Mouse (Mus musculus) ES-Bruce4 (cell line): Measurements from ENCODE around the gene Dysf. TPM values are rescaled to one million over a fixed set of nuclear protein-coding genes. Genes with fewer than 3 reads are reported as not detected.

ENCODE experiments used
- H3K27ac ChIP-seq: 2 replicates; pipeline ENCODE4 v1.5.1; 2012; ENCODE audit warnings: low read length, inconsistent platforms; ENCODE audit not compliant: insufficient read depth
- H3K27me3 ChIP-seq: 2 replicates; pipeline ENCODE4 v1.6.1; 2012; ENCODE audit warnings: mild to moderate bottlenecking, low read length, inconsistent platforms; ENCODE audit not compliant: control insufficient read depth, poor library complexity, insufficient read depth, severe bottlenecking
- H3K36me3 ChIP-seq: 2 replicates; pipeline ENCODE4 v1.6.1; 2012; ENCODE audit warnings: inconsistent platforms, mild to moderate bottlenecking, low read length, moderate library complexity; ENCODE audit not compliant: control insufficient read depth, poor library complexity, insufficient read depth, severe bottlenecking
- H3K4me1 ChIP-seq: one replicate; pipeline ENCODE4 v1.8.1; 2011; ENCODE audit warnings: low read length; ENCODE audit not compliant: control insufficient read depth, insufficient read depth
- H3K4me3 ChIP-seq: 2 replicates; pipeline ENCODE4 v1.5.1; 2011; ENCODE audit warnings: low read depth, mild to moderate bottlenecking, low read length
- H3K9ac ChIP-seq: 2 replicates; pipeline ENCODE4 v1.6.1; 2012; ENCODE audit warnings: low read depth, mild to moderate bottlenecking, inconsistent platforms; ENCODE audit not compliant: poor library complexity, severe bottlenecking
- H3K9me3 ChIP-seq: replicated peaks from 2 replicates; pipeline ENCODE4 v1.6.1; 2012; ENCODE audit warnings: mild to moderate bottlenecking, low read length, inconsistent platforms; ENCODE audit not compliant: control insufficient read depth, poor library complexity, insufficient read depth, severe bottlenecking
- CTCF ChIP-seq: IDR thresholded peaks from one replicate; pipeline ENCODE4 v1.8.1; 2011; ENCODE audit warnings: low read depth, low read length
- EP300 ChIP-seq: IDR thresholded peaks from 2 replicates; pipeline ENCODE4 v1.6.1; 2011; ENCODE audit warnings: low read depth, low read length; ENCODE audit not compliant: insufficient read depth
- POLR2A ChIP-seq: IDR thresholded peaks from one replicate; pipeline ENCODE4 v1.8.1; 2011; ENCODE audit warnings: low read length; ENCODE audit not compliant: insufficient read depth
- polyA plus RNA-seq: library from polyadenylated mRNA; stranded (reverse); fragments of >200 nt; gene quantifications from 2 replicates; pipeline ENCODE4 v1.2.4, GENCODE M21; 2011; ENCODE audit warnings: low read depth; ENCODE audit not compliant: missing spikeins, insufficient read depth, insufficient read length

Gene Dysf
- polyA plus RNA-seq, 1 experiment: 18.5 TPM

- no peaks in the 10 kb centered on the region for H3K4me1 ChIP-seq
- H3K4me3 ChIP-seq: no peak overlapping the region
- no peaks in the 10 kb centered on the region for H3K9me3 ChIP-seq
- H3K9ac ChIP-seq: no peak overlapping the region
- no peak for TF ChIP-seq POLR2A
- no peak for TF ChIP-seq CTCF
- no peak for TF ChIP-seq EP300
- H3K27ac ChIP-seq: no peak overlapping the region
- H3K27me3 ChIP-seq: no peaks in the 10 kb centered on the region
- H3K36me3 ChIP-seq: no peaks in the 10 kb centered on the region
Measured at GRCm38 (mm10) chr6:84213101-84213500, 204.7 kb downstream of the Dysf start.

DNA sequence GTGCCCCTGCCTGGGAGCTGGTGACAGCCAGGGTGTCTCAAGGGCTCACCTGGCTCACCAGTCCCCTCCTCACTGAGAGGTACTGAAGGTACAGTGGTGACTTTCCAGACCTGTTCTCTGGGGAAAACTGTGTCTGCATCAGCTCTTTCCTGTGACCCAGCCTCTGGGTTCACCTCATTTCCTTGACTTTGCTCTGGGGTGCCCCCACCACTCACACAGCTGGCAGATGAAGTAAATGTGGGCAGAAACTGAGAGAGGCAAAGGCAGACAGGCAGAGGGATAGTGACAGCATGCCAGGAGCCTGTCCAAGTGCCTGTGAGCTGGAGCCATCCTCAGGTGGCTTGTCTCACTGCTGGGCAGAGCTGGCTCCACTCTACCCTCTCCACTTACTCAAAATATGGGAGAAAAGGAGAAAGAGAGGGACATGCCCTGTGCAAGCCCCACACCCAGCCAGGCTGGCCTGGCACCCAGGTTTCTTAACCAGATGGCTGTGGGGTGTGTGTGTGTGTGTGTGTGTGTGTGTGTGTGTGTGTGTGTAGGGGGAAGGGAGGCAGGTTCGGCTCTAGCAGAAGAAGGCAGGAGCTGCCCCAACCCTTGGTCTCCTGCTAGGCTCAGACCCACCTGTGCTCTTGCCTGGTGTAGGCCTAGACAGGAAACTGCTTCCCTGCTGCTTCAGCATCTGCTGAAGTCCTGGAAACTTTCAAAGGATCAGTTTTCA is 209.0 kb downstream of the Dysf start:
- TF ChIP-seq CTCF (no peak), POLR2A (no peak), EP300 (no peak)
- Histone ChIP-seq H3K4me1 (no peaks in the 10 kb centered on the region), H3K4me3 (no peak overlapping the region), H3K27me3 (no peaks in the 10 kb centered on the region), H3K27ac (no peak overlapping the region), H3K9ac (no peak overlapping the region), H3K36me3 (no peaks in the 10 kb centered on the region), H3K9me3 (no peaks in the 10 kb centered on the region)

- TF ChIP-seq POLR2A (no peak), CTCF (no peak), EP300 (no peak)
- Histone ChIP-seq H3K27ac (no peak overlapping the region), H3K9me3 (no peaks in the 10 kb centered on the region), H3K4me1 (no peaks in the 10 kb centered on the region), H3K36me3 (no peaks in the 10 kb centered on the region), H3K4me3 (no peak overlapping the region), H3K27me3 (no peaks in the 10 kb centered on the region), H3K9ac (no peak overlapping the region)
Measured at GRCm38 (mm10) chr6:84219119-84219518, 210.7 kb downstream of the Dysf start.

DNA sequence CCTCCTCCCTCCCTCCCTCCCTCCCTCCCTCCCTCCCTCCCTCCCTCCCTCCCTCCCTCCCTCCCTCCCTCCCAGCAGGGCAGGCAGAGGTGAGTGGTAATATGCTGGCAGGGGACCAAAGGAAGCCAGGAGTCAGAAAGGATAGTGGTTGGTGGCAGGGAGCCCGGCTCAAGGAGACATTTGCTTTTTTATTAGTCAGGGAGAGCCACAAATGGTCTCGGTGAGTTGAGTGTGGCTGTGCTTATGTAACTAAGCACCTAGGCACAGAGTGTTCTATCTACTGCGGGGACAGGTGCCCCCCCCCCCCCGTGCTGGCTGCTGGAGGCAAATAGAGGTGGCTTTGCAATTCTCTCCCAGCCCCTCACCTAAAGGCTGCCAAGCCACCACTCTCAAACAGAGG is 216.5 kb downstream of the Dysf start:
- TF ChIP-seq CTCF: no peak
- TF ChIP-seq POLR2A: no peak
- TF ChIP-seq EP300: no peak

GRCm38 (mm10) chr6:84225587-84225986 is 217.2 kb downstream of the Dysf start:
- Histone ChIP-seq H3K36me3 (no peaks in the 10 kb centered on the region), H3K4me3 (no peak overlapping the region), H3K27ac (no peak overlapping the region), H3K27me3 (no peaks in the 10 kb centered on the region), H3K9ac (no peak overlapping the region), H3K4me1 (peaks cover 3% of the 10 kb centered on the region), H3K9me3 (no peaks in the 10 kb centered on the region)
- no peak for TF ChIP-seq POLR2A
- TF ChIP-seq EP300: no peak
- TF ChIP-seq CTCF: no peak

More for the DNA sequence above, 216.5 kb downstream of the Dysf start:
- Histone ChIP-seq H3K4me1 (peaks cover 3% of the 10 kb centered on the region), H3K4me3 (no peak overlapping the region), H3K9ac (no peak overlapping the region), H3K27me3 (no peaks in the 10 kb centered on the region), H3K9me3 (no peaks in the 10 kb centered on the region), H3K27ac (no peak overlapping the region), H3K36me3 (no peaks in the 10 kb centered on the region)

GRCm38 (mm10) chr6:84228196-84228595 is 219.8 kb downstream of the Dysf start:
- H3K36me3 ChIP-seq: no peaks in the 10 kb centered on the region
- H3K9ac ChIP-seq: no peak overlapping the region
- TF ChIP-seq POLR2A (no peak), EP300 (no peak), CTCF (no peak)
- H3K4me1 ChIP-seq: peaks cover 3% of the 10 kb centered on the region
- H3K27ac ChIP-seq: no peak overlapping the region
- H3K9me3 ChIP-seq: no peaks in the 10 kb centered on the region
- H3K4me3 ChIP-seq: no peak overlapping the region
- H3K27me3 ChIP-seq: no peaks in the 10 kb centered on the region
